10 mouse cellular contexts compared by ENCODE assay signal in the genomic region with DNA sequence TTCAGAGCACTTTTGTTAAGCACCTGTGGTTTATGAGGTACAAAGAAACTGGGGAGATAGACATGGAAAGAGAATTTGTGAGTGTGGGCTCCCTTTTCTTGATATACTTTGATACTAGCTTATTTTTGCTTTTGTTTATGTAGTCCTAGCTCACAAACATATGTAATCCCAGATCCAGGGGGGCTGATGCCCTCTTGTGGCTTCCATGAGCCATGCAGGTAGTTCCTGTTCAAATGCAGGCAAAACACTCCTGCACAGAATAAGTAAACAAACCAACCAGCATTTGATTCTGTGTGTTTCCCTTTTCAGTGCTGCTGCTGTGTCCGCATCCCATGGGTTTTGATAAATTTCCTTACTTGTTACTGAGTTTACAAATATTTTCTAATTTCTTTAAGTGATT. TPM values are rescaled to one million over a fixed set of nuclear protein-coding genes. Genes with fewer than 3 reads are reported as not detected.
DNase-seq lines count a peak whose midpoint lies in the region; ATAC-seq and TF ChIP-seq lines count a peak whose summit lies in the region.
"Had no signal": no experiment of that assay in that cellular context is flagged by ENCODE, and none has a peak within 500 bp of the region (broad histone marks: within the 10 kb centered on the region; RNA-seq: fewer than 3 reads in every experiment).

No protein-coding gene starts in this region.

- peak; percentile 42 for TF ChIP-seq RAD21 in CH12.LX (IDR thresholded peaks at IDR 0.05; ENCODE audit: low read depth, low read length)

- ATAC-seq in hindbrain, embryonic 14.5 days (ENCODE audit: low FRiP score): no peak
- ATAC-seq in hindbrain, embryonic 16.5 days: no peak
- ATAC-seq in cerebellum, adult (ENCODE audit: insufficient number of reproducible peaks, low FRiP score, low TSS enrichment): no peak

- H3K9ac ChIP-seq in hindbrain, embryonic 14.5 days: no peak overlapping the region
- H3K9ac ChIP-seq in hindbrain, embryonic 16.5 days (ENCODE audit: low read depth, low read length): no peak overlapping the region
- H3K9ac ChIP-seq in CH12.LX (ENCODE audit: insufficient read depth, low read depth): no peak overlapping the region

- no peaks in the 10 kb centered on the region for H3K9me3 ChIP-seq in hindbrain, embryonic 14.5 days (ENCODE audit: control insufficient read depth, low read length)
- no peaks in the 10 kb centered on the region for H3K9me3 ChIP-seq in hindbrain, embryonic 16.5 days (ENCODE audit: control insufficient read depth, low read length)
- H3K9me3 ChIP-seq in CH12.LX (replicated peaks; ENCODE audit: low read length): no peaks in the 10 kb centered on the region
- H3K9me3 ChIP-seq: megakaryocyte, embryonic 14.5 days had no signal

- peaks cover 58% of the 10 kb centered on the region for H3K36me3 ChIP-seq in hindbrain, embryonic 14.5 days (replicated peaks; ENCODE audit: control insufficient read depth, insufficient read depth)
- H3K36me3 ChIP-seq in hindbrain, embryonic 16.5 days (ENCODE audit: control insufficient read depth, insufficient read depth, low read length): peaks cover 26% of the 10 kb centered on the region
- peaks cover 59 to 79% of the 10 kb centered on the region in 2 experiments for H3K36me3 ChIP-seq in CH12.LX (replicated peaks in 1 of 2; ENCODE audit: control insufficient read depth in 1 of 2, insufficient read depth in 1 of 2, low read length in 1 of 2)

- DNase-seq in hindbrain, embryonic 14.5 days (ENCODE audit: low spot score): peak; percentile 78
- no peak for DNase-seq in CH12.LX (ENCODE audit: extremely low read depth)
- DNase-seq in NIH3T3 (ENCODE audit: low read depth): peak; percentile 79
- peak; percentile 47 for DNase-seq in kidney, postnatal 10 days
- no peak for DNase-seq in left cerebral cortex, postnatal 4 days
- DNase-seq in heart, adult 11 months: no peak
- DNase-seq: right cerebral cortex, postnatal 14 days had no signal

- H3K4me1 ChIP-seq in hindbrain, embryonic 14.5 days (replicated peaks; ENCODE audit: control insufficient read depth, insufficient read depth, low read length): peaks cover 15% of the 10 kb centered on the region
- H3K4me1 ChIP-seq in hindbrain, embryonic 16.5 days (ENCODE audit: control insufficient read depth, insufficient read depth, low read depth, low read length): peaks cover 14% of the 10 kb centered on the region
- peaks cover 4 to 16% of the 10 kb centered on the region in 2 experiments for H3K4me1 ChIP-seq in CH12.LX (ENCODE audit: control insufficient read depth in 1 of 2, insufficient read depth in 2 of 2)

- no peak overlapping the region for H3K27ac ChIP-seq in hindbrain, embryonic 14.5 days
- H3K27ac ChIP-seq in hindbrain, embryonic 16.5 days (ENCODE audit: low read depth, low read length): no peak overlapping the region
- no peak overlapping the region for H3K27ac ChIP-seq in CH12.LX (ENCODE audit: insufficient read depth, low read depth)

- H3K4me2 ChIP-seq in hindbrain, embryonic 14.5 days (replicated peaks): no peak overlapping the region
- H3K4me2 ChIP-seq in hindbrain, embryonic 16.5 days (ENCODE audit: low read length): no peak overlapping the region
- no peak overlapping the region for H3K4me2 ChIP-seq in CH12.LX (ENCODE audit: insufficient read depth, low read depth, poor library complexity, severe bottlenecking)

- TF ChIP-seq POLR2A in CH12.LX (IDR thresholded peaks at IDR 0.05; ENCODE audit: low read depth, low read length): no peak

- peak; percentile 11 to 69; a peak in 2 of 4 replicates for TF ChIP-seq CTCF in CH12.LX (conservative IDR thresholded peaks at IDR 0.05 in 1 of 2, IDR thresholded peaks at IDR 0.05 in 1 of 2; ENCODE audit: low read depth in 2 of 2, low read length in 2 of 2)

- in situ Hi-C loops in CH12.LX (cut with MboI; ENCODE audit: low pct_ligation_motif_present, low pct_unique_long_range_greater_than_20kb, low sequenced_read_pairs): loop anchor here (5.0 to 25.0 kb wide), 3 partner anchors 82 to 267 kb away; no protein-coding TSS in a partner anchor

- peaks cover 18% of the 10 kb centered on the region for H3K79me2 ChIP-seq in CH12.LX (replicated peaks; ENCODE audit: control insufficient read depth, extremely low read depth, insufficient read depth, poor library complexity, severe bottlenecking)

- WGBS in hindbrain, embryonic 14.5 days: 74% methylated on average over 1 of the region's 1 CpGs
- 71% methylated on average over 1 of the region's 1 CpGs for WGBS in hindbrain, embryonic 16.5 days

- H3K27me3 ChIP-seq in hindbrain, embryonic 14.5 days (ENCODE audit: control insufficient read depth, insufficient read depth, low read length): no peaks in the 10 kb centered on the region
- H3K27me3 ChIP-seq in hindbrain, embryonic 16.5 days (replicated peaks; ENCODE audit: control insufficient read depth, insufficient read depth, low read length): no peaks in the 10 kb centered on the region
- H3K27me3 ChIP-seq in CH12.LX (replicated peaks): no peaks in the 10 kb centered on the region
- H3K27me3 ChIP-seq: megakaryocyte, embryonic 14.5 days had no signal

- intact Hi-C loops in left cerebral cortex, postnatal 4 days (cut with DNase I): loop anchor here (5.0 kb wide), 1 partner anchor 82 kb away; no protein-coding TSS in a partner anchor

- no peak for TF ChIP-seq EP300 in CH12.LX (IDR thresholded peaks at IDR 0.05; ENCODE audit: low read length)

- no peak overlapping the region for H3K4me3 ChIP-seq in hindbrain, embryonic 14.5 days (replicated peaks; ENCODE audit: low read length)
- no peak overlapping the region for H3K4me3 ChIP-seq in hindbrain, embryonic 16.5 days (ENCODE audit: low read length)
- no peak overlapping the region for H3K4me3 ChIP-seq in CH12.LX (replicated peaks in 1 of 3; ENCODE audit: low read depth in 2 of 3, low read length in 2 of 3, poor library complexity in 1 of 3)
- H3K4me3 ChIP-seq: megakaryocyte, embryonic 14.5 days had no signal

- dilution Hi-C loops in CH12.LX (cut with MboI; ENCODE audit: extremely low pct_ligation_motif_present, extremely low pct_unique_long_range_greater_than_20kb, low sequenced_read_pairs): no loop called here

TF ChIP-seq in CH12.LX, 34 proteins besides CTCF, POLR2A, EP300 and RAD21:
- TF ChIP-seq SMC3 (IDR thresholded peaks at IDR 0.05; ENCODE audit: low read depth, low read length) (peak; percentile 48), ZMIZ1 (IDR thresholded peaks at IDR 0.05; ENCODE audit: low read depth, low read length) (no peak), MAX (IDR thresholded peaks at IDR 0.05; ENCODE audit: low read length) (no peak), JUND (conservative IDR thresholded peaks at IDR 0.05; ENCODE audit: low read depth, low read length) (0 out of 2 replicates have a peak, but pooled peaks have one; percentile 14), RCOR1 (conservative IDR thresholded peaks at IDR 0.05; ENCODE audit: low read depth, low read length) (no peak), MYC (IDR thresholded peaks at IDR 0.05; ENCODE audit: low read depth, low read length) (0 out of 2 replicates have a peak, but pooled peaks have one; percentile 29), IRF4 (IDR thresholded peaks at IDR 0.05; ENCODE audit: low read depth, low read length) (0 out of 2 replicates have a peak, but pooled peaks have one; percentile 11)

RNA-seq across cellular contexts. Expression of a gene that starts 4.7 kb away (rescaled TPM):
- polyA plus RNA-seq in hindbrain, embryonic 14.5 days (2014; fragmentation: Nextera tagmentation; extraction: Ambion mirVana): 14.6 TPM in 2 replicates
- 6.2 and 12.0 TPM in 2 replicates for polyA plus RNA-seq in hindbrain, embryonic 16.5 days (2015; fragmentation: Nextera tagmentation; extraction: Ambion mirVana)
- total RNA-seq in CH12.LX (2012; rRNA removed): 20.3 and 24.0 TPM in 2 replicates
- 13.9 and 14.4 TPM in 2 replicates for total RNA-seq in CH12.LX (2014; rRNA removed)
- 14.6 and 19.8 TPM in 2 replicates for polyA plus RNA-seq in CH12.LX (2012; ENCODE audit: insufficient read length, low read depth)
- 10 to 100 TPM; 14.3 to 15.5 TPM for total RNA-seq in left cerebral cortex, postnatal 4 days (2021)

RNA-seq across cellular contexts. Expression of a gene that starts 18.8 kb away (rescaled TPM):
- polyA plus RNA-seq in hindbrain, embryonic 14.5 days (2014; fragmentation: Nextera tagmentation; extraction: Ambion mirVana): 8.7 and 11.5 TPM in 2 replicates
- 10.4 and 15.0 TPM in 2 replicates for polyA plus RNA-seq in hindbrain, embryonic 16.5 days (2015; fragmentation: Nextera tagmentation; extraction: Ambion mirVana)
- not detected in 2 replicates for total RNA-seq in CH12.LX (2012; rRNA removed)
- not detected in 2 replicates for total RNA-seq in CH12.LX (2014; rRNA removed)
- not detected in 2 replicates for polyA plus RNA-seq in CH12.LX (2012; ENCODE audit: insufficient read length, low read depth)
- total RNA-seq in left cerebral cortex, postnatal 4 days (2021): 10 to 100 TPM; 41.8 to 59.9 TPM

RNA-seq across cellular contexts. Expression of a gene that starts 35.8 kb away (rescaled TPM):
- polyA plus RNA-seq in hindbrain, embryonic 14.5 days (2014; fragmentation: Nextera tagmentation; extraction: Ambion mirVana): 20.0 and 20.8 TPM in 2 replicates
- 26.4 and 27.2 TPM in 2 replicates for polyA plus RNA-seq in hindbrain, embryonic 16.5 days (2015; fragmentation: Nextera tagmentation; extraction: Ambion mirVana)
- 49.3 and 52.0 TPM in 2 replicates for total RNA-seq in CH12.LX (2012; rRNA removed)
- 28.9 and 37.7 TPM in 2 replicates for total RNA-seq in CH12.LX (2014; rRNA removed)
- polyA plus RNA-seq in CH12.LX (2012; ENCODE audit: insufficient read length, low read depth): 49.4 and 55.7 TPM in 2 replicates
- total RNA-seq in left cerebral cortex, postnatal 4 days (2021): 10 to 100 TPM; 50.2 to 51.0 TPM

Comparison
In these comparisons a context has a peak if more than half of its experiments do, and no peak if none do; other contexts are left out.
1. DNase-seq: peak in hindbrain, embryonic 14.5 days (single experiment), NIH3T3 (single experiment) and kidney, postnatal 10 days (single experiment); none in CH12.LX (single experiment), left cerebral cortex, postnatal 4 days (single experiment) and heart, adult 11 months (single experiment).